Mouse (Mus musculus) macrophage (primary cell): ENCODE results near the gene Trim62. TPM values are rescaled to one million over a fixed set of nuclear protein-coding genes. Genes with fewer than 3 reads are reported as not detected.
A peak's percentile ranks its signal among the peaks of the same experiment; 100 is the strongest.

ENCODE experiments used
- H3K27ac ChIP-seq: fragments of 350-480 bp; formaldehyde crosslinking; 2 replicates; pipeline ENCODE4 v1.9.0; 2021
- H3K36me3 ChIP-seq: fragments of 350-480 bp; formaldehyde crosslinking; 2 replicates; pipeline ENCODE4 v1.9.0; 2021; ENCODE audit errors: inconsistent target
- H3K4me3 ChIP-seq: fragments of 350-480 bp; formaldehyde crosslinking; 2 replicates; pipeline ENCODE4 v1.9.0; 2021; ENCODE audit errors: inconsistent target
- H3K79me2 ChIP-seq: fragments of 350-480 bp; formaldehyde crosslinking; 2 replicates; pipeline ENCODE4 v1.9.0; 2021; ENCODE audit errors: inconsistent target
- WGBS: methylation state at CpG from one replicate; pipeline ENCODE4 v1.1.7; 2026; ENCODE audit warnings: inconsistent platforms; ENCODE audit not compliant: missing documents; 5-methylcytosine and 5-hydroxymethylcytosine counted together
- polyA plus RNA-seq: library from polyadenylated mRNA; stranded (reverse); fragments of 250-400 nt; gene quantifications from 3 replicates; pipeline ENCODE4 v1.2.4, GENCODE M21; 2018; ENCODE audit warnings: inconsistent platforms

Trim62 gene
- polyA plus RNA-seq, 1 experiment from 2014 or later, result 3.1 TPM

- Histone ChIP-seq H3K27ac (no peak overlapping the region), H3K4me3 (no peak overlapping the region), H3K79me2 (no peaks in the 10 kb centered on the region), H3K36me3 (no peaks in the 10 kb centered on the region)
- WGBS, result 90% methylated on average over 7 of the region's 8 CpGs
These were observed 27.1 kb downstream of the Trim62 start for GRCm38 (mm10) chr4:128910276-128911063.

- Histone ChIP-seq H3K27ac (no peak overlapping the region), H3K4me3 (no peak overlapping the region), H3K36me3 (no peaks in the 10 kb centered on the region), H3K79me2 (no peaks in the 10 kb centered on the region)
- WGBS, result 92% methylated on average over 10 of the region's 10 CpGs
These were observed 28.7 kb downstream of the Trim62 start for GRCm38 (mm10) chr4:128912085-128912484.

GRCm38 (mm10) chr4:128913794-128914193, 30.4 kb downstream of the Trim62 start:
- H3K36me3 ChIP-seq, result no peaks in the 10 kb centered on the region
- H3K27ac ChIP-seq, result no peak overlapping the region
- no peaks in the 10 kb centered on the region for H3K79me2 ChIP-seq
- H3K4me3 ChIP-seq, result no peak overlapping the region
- 23% methylated on average over 4 of the region's 4 CpGs for WGBS

- 89% methylated on average over 3 of the region's 3 CpGs for WGBS
- Histone ChIP-seq H3K36me3 (no peaks in the 10 kb centered on the region), H3K79me2 (no peaks in the 10 kb centered on the region), H3K27ac (no peak overlapping the region), H3K4me3 (no peak overlapping the region)
These were observed 33.7 kb downstream of the Trim62 start for GRCm38 (mm10) chr4:128917119-128917518.

- WGBS, result 94% methylated on average over 6 of the region's 6 CpGs
- H3K27ac ChIP-seq, result no peak overlapping the region
- no peaks in the 10 kb centered on the region for H3K36me3 ChIP-seq
- no peaks in the 10 kb centered on the region for H3K79me2 ChIP-seq
- H3K4me3 ChIP-seq, result no peak overlapping the region
These were observed 34.4 kb downstream of the Trim62 start for GRCm38 (mm10) chr4:128917756-128918155.

- no peaks in the 10 kb centered on the region for H3K79me2 ChIP-seq
- no peak overlapping the region for H3K27ac ChIP-seq
- H3K4me3 ChIP-seq, result no peak overlapping the region
- WGBS, result 33% methylated on average over 3 of the region's 3 CpGs
- H3K36me3 ChIP-seq, result no peaks in the 10 kb centered on the region
These were observed 34.8 kb downstream of the Trim62 start for GRCm38 (mm10) chr4:128918187-128918586.

- Histone ChIP-seq H3K27ac (no peak overlapping the region), H3K4me3 (no peak overlapping the region), H3K36me3 (no peaks in the 10 kb centered on the region), H3K79me2 (no peaks in the 10 kb centered on the region)
- 65% methylated on average over 10 of the region's 10 CpGs for WGBS
These were observed 35.7 kb downstream of the Trim62 start for GRCm38 (mm10) chr4:128919106-128919505.

- Histone ChIP-seq H3K4me3 (no peak overlapping the region), H3K27ac (no peak overlapping the region), H3K79me2 (no peaks in the 10 kb centered on the region), H3K36me3 (no peaks in the 10 kb centered on the region)
- 92% methylated on average over 3 of the region's 3 CpGs for WGBS
These were observed 40.2 kb downstream of the Trim62 start for GRCm38 (mm10) chr4:128923603-128924002.

- 15% methylated on average over 36 of the region's 36 CpGs for WGBS
- Histone ChIP-seq H3K36me3 (no peaks in the 10 kb centered on the region), H3K27ac (no peak overlapping the region), H3K4me3 (peak overlapping the region; percentile 18; the same call in 1 of the 2 replicates), H3K79me2 (no peaks in the 10 kb centered on the region)
These were observed 41.6 kb downstream of the Trim62 start for GRCm38 (mm10) chr4:128924841-128925606.

GRCm38 (mm10) chr4:128932783-128933182, 49.4 kb downstream of the Trim62 start:
- H3K79me2 ChIP-seq, result no peaks in the 10 kb centered on the region
- H3K27ac ChIP-seq, result no peak overlapping the region
- H3K4me3 ChIP-seq, result no peak overlapping the region
- WGBS, result 79% methylated on average over 7 of the region's 7 CpGs
- H3K36me3 ChIP-seq, result no peaks in the 10 kb centered on the region

GRCm38 (mm10) chr4:128935595-128935994, 52.2 kb downstream of the Trim62 start:
- Histone ChIP-seq H3K79me2 (no peaks in the 10 kb centered on the region), H3K4me3 (no peak overlapping the region), H3K36me3 (no peaks in the 10 kb centered on the region), H3K27ac (no peak overlapping the region)
- WGBS, result 80% methylated on average over 5 of the region's 5 CpGs

GRCm38 (mm10) chr4:128942346-128942745, 59.0 kb downstream of the Trim62 start:
- no peaks in the 10 kb centered on the region for H3K36me3 ChIP-seq
- no peak overlapping the region for H3K4me3 ChIP-seq
- no peaks in the 10 kb centered on the region for H3K79me2 ChIP-seq
- no CpG with 5 or more reads among the region's 3 CpGs for WGBS
- no peak overlapping the region for H3K27ac ChIP-seq

GRCm38 (mm10) chr4:128946736-128947135, 63.4 kb downstream of the Trim62 start:
- H3K36me3 ChIP-seq, result no peaks in the 10 kb centered on the region
- H3K4me3 ChIP-seq, result no peak overlapping the region
- H3K27ac ChIP-seq, result no peak overlapping the region
- no peaks in the 10 kb centered on the region for H3K79me2 ChIP-seq
- 92% methylated on average over 9 of the region's 9 CpGs for WGBS

- no peaks in the 10 kb centered on the region for H3K79me2 ChIP-seq
- H3K27ac ChIP-seq, result no peak overlapping the region
- no peaks in the 10 kb centered on the region for H3K36me3 ChIP-seq
- H3K4me3 ChIP-seq, result no peak overlapping the region
- WGBS, result 41% methylated on average over 18 of the region's 18 CpGs
These were observed 64.0 kb downstream of the Trim62 start for GRCm38 (mm10) chr4:128947326-128947933.
